Comparison of ENCODE assay signal across 8 mouse cellular contexts in the genomic region with DNA sequence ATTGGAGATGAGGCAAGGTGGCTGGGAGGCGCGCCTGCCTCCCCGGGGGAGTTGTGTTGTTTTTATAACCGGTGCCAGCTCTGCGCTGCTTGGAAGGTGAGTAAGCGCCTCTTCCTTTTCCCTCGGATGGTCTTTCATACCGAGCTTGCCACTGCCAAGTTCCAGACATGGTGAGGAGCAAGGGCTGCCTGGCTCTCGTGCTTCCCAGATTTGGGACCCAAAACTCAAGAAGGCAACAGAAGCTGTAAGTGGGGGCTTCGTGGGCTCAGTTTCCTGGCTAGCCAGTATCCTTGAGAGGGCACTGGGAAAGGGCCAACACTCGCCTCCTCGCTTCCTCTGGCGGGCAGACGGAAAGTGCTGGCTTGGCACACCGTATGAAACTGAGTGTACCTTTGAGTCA.
DNase-seq lines count a peak whose midpoint lies in the region; ATAC-seq lines count a peak whose summit lies in the region.

No protein-coding gene starts in this region.

- no peak for ATAC-seq in granulocyte monocyte progenitor cell, adult 5-6 weeks (replicated peaks; ENCODE audit: poor library complexity, severe bottlenecking)

- intact Hi-C loops in heart, postnatal 25 days (cut with DNase I): no loop called here
- intact Hi-C loops in gastrocnemius, postnatal 36 days (cut with DNase I): no loop called here

- peak; percentile 94 for DNase-seq in heart, adult 11 months
- no peak for DNase-seq in heart, postnatal 25 days (ENCODE audit: low spot score)
- peak; percentile 47 for DNase-seq in adrenal gland, adult 2 months
- peak; percentile 17 to 44 for DNase-seq in gastrocnemius, postnatal 36 days
- DNase-seq in kidney, postnatal 36 days: peak; percentile 55 to 63
- DNase-seq in right cerebral cortex, postnatal 25 days: peak; percentile 45
- DNase-seq in spleen, postnatal 4 days (ENCODE audit: low spot score in 2 of 2): no peak

Comparison
In these comparisons a context has a peak if more than half of its experiments do, and no peak if none do; other contexts are left out.
1. DNase-seq: peak in heart, adult 11 months (single experiment), adrenal gland, adult 2 months (single experiment), gastrocnemius, postnatal 36 days (2 of 2), kidney, postnatal 36 days (2 of 2) and right cerebral cortex, postnatal 25 days (single experiment); none in heart, postnatal 25 days (single experiment) and spleen, postnatal 4 days (0 of 2).